Mouse (Mus musculus): Measurements from ENCODE around the gene Spred1.

Gene Spred1

GRCm38 (mm10) chr2:117121212-117121983 is at the start of gene Spred1:
Gene Spred1 (plus strand): TSS chr2:117121374.
- DNase-seq, result peak; percentile 23

GRCm38 (mm10) chr2:117071596-117071995 is 49.6 kb upstream of the Spred1 start:
- DNase-seq, result no peak

GRCm38 (mm10) chr2:117078711-117079110 is 42.5 kb upstream of the Spred1 start:
- no peak for DNase-seq

- DNase-seq, result peak; percentile 20
Measured at GRCm38 (mm10) chr2:117079621-117080020, 41.6 kb upstream of the Spred1 start.

GRCm38 (mm10) chr2:117086002-117086765 is 35.0 kb upstream of the Spred1 start:
- no peak for DNase-seq

GRCm38 (mm10) chr2:117086766-117087457 is 34.3 kb upstream of the Spred1 start:
- DNase-seq, result no peak

GRCm38 (mm10) chr2:117087458-117087820 is 33.7 kb upstream of the Spred1 start:
- no peak for DNase-seq

- no peak for DNase-seq
Measured at GRCm38 (mm10) chr2:117089482-117089881, 31.7 kb upstream of the Spred1 start.

GRCm38 (mm10) chr2:117090061-117090460 is 31.1 kb upstream of the Spred1 start:
- no peak for DNase-seq

GRCm38 (mm10) chr2:117092946-117093401 is 28.2 kb upstream of the Spred1 start:
- DNase-seq, result no peak

GRCm38 (mm10) chr2:117095491-117095890 is 25.7 kb upstream of the Spred1 start:
- no peak for DNase-seq

- DNase-seq, result no peak
Measured at GRCm38 (mm10) chr2:117097305-117097704, 23.9 kb upstream of the Spred1 start.

GRCm38 (mm10) chr2:117099316-117099715 is 21.9 kb upstream of the Spred1 start:
- no peak for DNase-seq

- DNase-seq, result no peak
Measured at GRCm38 (mm10) chr2:117103461-117103860, 17.7 kb upstream of the Spred1 start.

GRCm38 (mm10) chr2:117105407-117105806 is 15.8 kb upstream of the Spred1 start:
- DNase-seq, result no peak

- DNase-seq, result no peak
Measured at GRCm38 (mm10) chr2:117108059-117108458, 13.1 kb upstream of the Spred1 start.

- peak; percentile 36 for DNase-seq
Measured at GRCm38 (mm10) chr2:117109296-117109695, 11.9 kb upstream of the Spred1 start.

- no peak for DNase-seq
Measured at GRCm38 (mm10) chr2:117110355-117110866, 10.8 kb upstream of the Spred1 start.

GRCm38 (mm10) chr2:117113262-117113661 is 7.9 kb upstream of the Spred1 start:
- DNase-seq, result no peak

GRCm38 (mm10) chr2:117113762-117114161 is 7.4 kb upstream of the Spred1 start:
- DNase-seq, result no peak

GRCm38 (mm10) chr2:117118516-117118915 is 2.7 kb upstream of the Spred1 start:
- DNase-seq, result no peak

GRCm38 (mm10) chr2:117119291-117120245 is 1.6 kb upstream of the Spred1 start:
- DNase-seq, result peak; percentile 79
